Mouse (Mus musculus) stomach, embryonic 16.5 days (tissue): ENCODE measurements at regions not wholly inside any gene's neighbourhood (a gene's known extent, or its start where the extent isn't known, plus 50 kb on each side); places are given as distances from the start of the nearest gene placed in this dataset.

ENCODE experiments used
- ATAC-seq: fragments of 200-750 bp; cut with Nextera tagmentation; 2 replicates; pipeline ENCODE4 v1.8.0; 2017; ENCODE audit warnings: moderate number of reproducible peaks, moderate TSS enrichment; ENCODE audit not compliant: insufficient read depth, low FRiP score
- H3K27ac ChIP-seq: fragments of 300-500 bp; sonication (generic); 2 replicates; pipeline ENCODE4 v1.5.1; 2014; ENCODE audit warnings: low read length
- H3K27me3 ChIP-seq: fragments of 300-500 bp; sonication (generic); 2 replicates; pipeline ENCODE4 v1.6.1; 2014; ENCODE audit warnings: low read length, control low read depth, mixed read lengths; ENCODE audit not compliant: control insufficient read depth, insufficient read depth
- H3K36me3 ChIP-seq: fragments of 300-500 bp; sonication (generic); 2 replicates; pipeline ENCODE4 v1.6.1; 2014; ENCODE audit warnings: low read length; ENCODE audit not compliant: control insufficient read depth, insufficient read depth
- H3K4me1 ChIP-seq: fragments of 300-500 bp; sonication (generic); 2 replicates; pipeline ENCODE4 v1.6.1; 2014; ENCODE audit warnings: low read length, control low read depth, mixed read lengths; ENCODE audit not compliant: control insufficient read depth, insufficient read depth
- H3K4me2 ChIP-seq: fragments of 300-500 bp; sonication (generic); 2 replicates; pipeline ENCODE4 v1.6.1; 2014; ENCODE audit warnings: low read depth, low read length, mixed read lengths
- H3K4me3 ChIP-seq: fragments of 300-500 bp; sonication (generic); replicated peaks from 2 replicates; pipeline ENCODE4 v1.5.1; 2014; ENCODE audit warnings: mild to moderate bottlenecking, low read length
- H3K9ac ChIP-seq: fragments of 300-500 bp; sonication (generic); 2 replicates; pipeline ENCODE4 v1.6.1; 2014; ENCODE audit warnings: low read length
- H3K9me3 ChIP-seq: fragments of 300-500 bp; sonication (generic); replicated peaks from 2 replicates; pipeline ENCODE4 v1.6.1; 2016; ENCODE audit warnings: low read length, control low read depth; ENCODE audit not compliant: control insufficient read depth
- WGBS: fragments of 180-500 bp; shearing (Covaris S2); extraction: QIAGEN DNeasy Blood & Tissue Kit; methylation state at CpG from one replicate; pipeline ENCODE4 v1.1.7; 2014; 5-methylcytosine and 5-hydroxymethylcytosine counted together

GRCm38 (mm10) chr3:63638572-63638971, 154.9 kb upstream of the Gm34302 start:
- no peak for ATAC-seq
- Histone ChIP-seq H3K4me1 (no peaks in the 10 kb centered on the region), H3K27ac (no peak overlapping the region), H3K9ac (no peak overlapping the region), H3K36me3 (no peaks in the 10 kb centered on the region), H3K27me3 (no peaks in the 10 kb centered on the region), H3K4me2 (no peak overlapping the region), H3K9me3 (no peaks in the 10 kb centered on the region), H3K4me3 (no peak overlapping the region)
- 41% methylated on average over 2 of the region's 2 CpGs for WGBS

DNA sequence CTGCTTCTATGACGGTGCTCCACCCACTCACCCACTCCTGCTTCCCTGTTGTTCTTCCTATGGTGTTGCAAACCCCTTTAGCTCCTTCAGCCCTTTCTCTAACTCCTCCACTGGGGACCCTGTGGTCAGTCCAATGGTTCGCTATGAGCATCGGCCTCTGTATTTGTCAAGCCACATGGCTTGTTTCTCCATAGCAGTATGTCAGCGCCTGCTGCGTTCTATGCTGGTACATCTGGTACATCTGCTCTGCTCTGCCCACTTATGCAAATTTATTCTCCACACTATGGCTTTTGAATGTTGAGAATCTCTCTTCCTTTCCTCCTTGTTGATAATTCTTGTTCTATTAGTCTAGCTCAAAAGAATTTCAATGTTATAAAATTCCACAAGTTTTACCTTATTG, 154.2 kb upstream of the Gm34302 start:
- Histone ChIP-seq H3K27me3 (no peaks in the 10 kb centered on the region), H3K4me1 (no peaks in the 10 kb centered on the region), H3K27ac (no peak overlapping the region), H3K9me3 (no peaks in the 10 kb centered on the region), H3K4me2 (no peak overlapping the region), H3K9ac (no peak overlapping the region), H3K36me3 (no peaks in the 10 kb centered on the region), H3K4me3 (no peak overlapping the region)
- WGBS, result 84% methylated on average over 5 of the region's 5 CpGs
- no peak for ATAC-seq

DNA sequence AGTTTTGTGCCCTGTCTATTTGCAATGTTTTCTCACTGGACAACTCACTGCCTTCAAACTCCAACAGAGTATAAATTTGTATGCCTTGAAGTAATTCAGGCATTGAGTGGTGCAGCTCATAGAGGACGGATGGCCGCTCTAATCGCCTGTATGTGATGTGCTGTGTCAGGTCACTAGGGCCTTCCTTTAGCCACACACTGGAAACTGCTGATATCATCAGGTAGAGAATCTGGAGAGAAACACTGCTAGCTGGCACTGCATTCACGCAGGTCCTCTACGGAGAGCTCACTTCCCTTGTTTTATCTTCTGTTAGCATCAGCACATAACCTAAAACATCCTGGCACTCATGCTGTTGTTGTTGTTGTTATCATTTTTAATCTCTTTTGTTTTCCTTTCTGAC, 144.0 kb upstream of the Gm34302 start:
- Histone ChIP-seq H3K27ac (no peak overlapping the region), H3K9me3 (no peaks in the 10 kb centered on the region), H3K9ac (no peak overlapping the region), H3K4me1 (no peaks in the 10 kb centered on the region), H3K4me3 (no peak overlapping the region), H3K36me3 (no peaks in the 10 kb centered on the region), H3K4me2 (no peak overlapping the region), H3K27me3 (no peaks in the 10 kb centered on the region)
- WGBS, result 83% methylated on average over 5 of the region's 5 CpGs
- ATAC-seq, result no peak

DNA sequence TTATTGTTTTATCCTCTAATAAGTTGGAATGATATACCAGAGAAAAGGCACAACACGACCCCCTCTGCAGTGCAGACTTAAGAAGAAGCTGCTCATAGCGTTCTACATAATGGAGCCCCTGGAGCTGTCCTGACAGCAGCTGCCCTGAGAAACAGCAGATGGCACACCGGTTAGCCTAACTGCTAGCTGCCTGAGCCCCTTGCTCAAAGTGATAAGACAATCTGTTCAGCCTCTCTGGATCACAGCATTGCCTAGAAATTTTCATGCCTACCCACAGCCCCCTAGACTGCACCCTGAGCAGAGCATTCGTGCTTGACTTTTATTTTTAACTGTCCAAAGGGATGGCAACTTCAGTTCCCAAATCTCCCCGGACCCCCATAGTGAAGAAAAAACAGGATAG, 132.4 kb upstream of the Gm34302 start:
- no peak overlapping the region for H3K4me3 ChIP-seq
- no peak overlapping the region for H3K9ac ChIP-seq
- ATAC-seq, result no peak
- H3K9me3 ChIP-seq, result 0 out of 2 replicates have a peak, but pooled peaks cover 2% of the 10 kb centered on the region
- no peak overlapping the region for H3K4me2 ChIP-seq
- H3K4me1 ChIP-seq, result no peaks in the 10 kb centered on the region
- no peaks in the 10 kb centered on the region for H3K27me3 ChIP-seq
- no peaks in the 10 kb centered on the region for H3K36me3 ChIP-seq
- WGBS, result 43% methylated on average over 5 of the region's 5 CpGs
- no peak overlapping the region for H3K27ac ChIP-seq

DNA sequence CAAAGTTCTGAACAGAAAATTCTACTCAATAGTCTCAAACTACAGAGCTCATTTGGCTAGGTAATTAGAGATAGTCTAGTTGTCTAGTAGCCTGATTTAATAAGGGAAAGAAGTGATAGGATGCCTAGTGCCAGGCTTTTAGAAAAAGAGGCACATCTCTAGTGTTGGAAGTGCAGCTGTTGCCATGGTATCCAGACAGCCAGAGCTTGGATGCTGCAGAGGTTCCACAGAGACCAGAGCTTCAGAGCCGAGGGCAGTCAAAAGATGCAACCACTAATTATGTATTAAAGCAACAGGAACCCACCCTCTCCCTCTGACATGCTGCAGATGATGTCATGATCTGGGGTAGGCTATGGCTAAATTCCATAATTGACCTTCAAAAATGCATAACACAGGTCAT, 130.0 kb upstream of the Gm34302 start:
- Histone ChIP-seq H3K4me2 (no peak overlapping the region), H3K9ac (no peak overlapping the region), H3K27ac (no peak overlapping the region), H3K4me1 (no peaks in the 10 kb centered on the region), H3K27me3 (no peaks in the 10 kb centered on the region), H3K36me3 (no peaks in the 10 kb centered on the region), H3K4me3 (no peak overlapping the region), H3K9me3 (no peaks in the 10 kb centered on the region)
- WGBS, result 32% methylated on average over 1 of the region's 1 CpGs
- ATAC-seq, result no peak

GRCm38 (mm10) chr3:63612767-63613363, 129.2 kb upstream of the Gm34302 start:
- Histone ChIP-seq H3K4me3 (no peak overlapping the region), H3K27ac (no peak overlapping the region)

DNA sequence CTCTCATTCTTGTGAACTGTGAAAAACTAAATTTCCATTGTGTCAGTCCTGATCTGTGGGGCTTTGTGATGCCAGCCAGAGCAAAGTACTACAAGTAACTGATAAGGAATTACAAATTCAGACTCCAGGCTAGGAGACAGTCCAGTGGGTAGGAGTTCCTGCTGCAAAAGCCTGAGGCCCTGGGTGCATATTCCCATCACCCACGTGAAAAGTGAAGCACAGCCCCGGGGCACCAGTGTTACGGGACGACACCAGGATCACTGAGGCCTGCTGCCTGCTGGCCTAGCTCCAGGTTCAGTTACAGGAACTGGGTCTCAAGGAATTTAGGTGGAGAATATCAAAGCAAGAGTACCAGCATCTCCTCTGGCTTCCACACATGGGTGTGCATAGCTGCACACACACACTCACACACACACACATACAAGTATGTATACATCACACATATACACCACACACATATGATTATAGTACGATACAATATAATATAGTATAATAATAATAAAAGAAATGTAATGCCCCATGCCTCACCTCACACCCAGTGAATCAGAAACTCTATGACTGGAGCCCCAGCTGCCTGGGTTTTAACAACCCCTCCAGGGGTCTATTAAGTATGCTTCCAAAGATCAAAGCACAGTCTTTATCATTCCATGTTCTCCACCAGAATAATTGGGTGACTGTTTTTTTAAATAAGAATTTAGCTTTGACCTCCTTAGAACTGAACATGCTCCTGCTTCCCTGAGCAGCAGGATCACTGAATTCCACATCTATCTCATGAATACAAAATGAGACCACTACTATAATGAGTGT, 126.6 kb upstream of the Gm34302 start:
- Histone ChIP-seq H3K4me1 (no peaks in the 10 kb centered on the region), H3K36me3 (no peaks in the 10 kb centered on the region), H3K4me2 (peak overlapping the region; percentile 33), H3K27me3 (no peaks in the 10 kb centered on the region), H3K4me3 (no peak overlapping the region), H3K27ac (no peak overlapping the region), H3K9me3 (no peaks in the 10 kb centered on the region), H3K9ac (no peak overlapping the region)
- ATAC-seq, result peak; percentile 64
- WGBS, result 52% methylated on average over 5 of the region's 5 CpGs

More at GRCm38 (mm10) chr3:63612767-63613363, 129.2 kb upstream of the Gm34302 start:
- Histone ChIP-seq H3K4me1 (no peaks in the 10 kb centered on the region), H3K4me2 (no peak overlapping the region), H3K9ac (no peak overlapping the region), H3K27me3 (no peaks in the 10 kb centered on the region), H3K9me3 (no peaks in the 10 kb centered on the region), H3K36me3 (no peaks in the 10 kb centered on the region)
- ATAC-seq, result no peak
- WGBS, result 51% methylated on average over 3 of the region's 3 CpGs

GRCm38 (mm10) chr3:63609454-63610112, 125.9 kb upstream of the Gm34302 start:
- H3K27me3 ChIP-seq, result no peaks in the 10 kb centered on the region
- peak; percentile 91 for ATAC-seq
- peak overlapping the region; percentile 33 for H3K4me2 ChIP-seq
- no peaks in the 10 kb centered on the region for H3K9me3 ChIP-seq
- H3K9ac ChIP-seq, result no peak overlapping the region; the same call in 1 of the 2 replicates
- no peak overlapping the region for H3K27ac ChIP-seq
- H3K4me3 ChIP-seq, result 0 out of 2 replicates have a peak overlapping the region, but pooled peaks have one; percentile 24
- WGBS, result 18% methylated on average over 17 of the region's 17 CpGs
- H3K4me1 ChIP-seq, result no peaks in the 10 kb centered on the region
- no peaks in the 10 kb centered on the region for H3K36me3 ChIP-seq
